Mouse (Mus musculus): Measurements from ENCODE around the gene Srp54b.
"Not testable (repeated sequence)": the region's sequence is repeated elsewhere in the genome, so short reads cannot be mapped to it uniquely, and the experiment has no call there.

- TF ChIP-seq CTCF, EP300 (IDR thresholded peaks at IDR 0.05; ENCODE audit: low read depth): not testable (repeated sequence)
These were observed 44.4 kb downstream of the Srp54b start, which contains the start of gene 1700047I17Rik2 for GRCm38 (mm10) chr12:55199306-55199705.
